Mouse (Mus musculus): Measurements from ENCODE around the gene Atg7.

The Atg7 gene

GRCm38 (mm10) chr6:114788663-114789062 lies 145.8 kb downstream of the Atg7 start:
- DNase-seq: no peak

- DNase-seq: no peak
Observed at GRCm38 (mm10) chr6:114790084-114790483, 147.2 kb downstream of the Atg7 start.

- no peak for DNase-seq
Observed at GRCm38 (mm10) chr6:114790902-114791301, 148.0 kb downstream of the Atg7 start.

GRCm38 (mm10) chr6:114791846-114792245 lies 148.9 kb downstream of the Atg7 start:
- no peak for DNase-seq

- no peak for DNase-seq
Observed at GRCm38 (mm10) chr6:114794706-114795105, 151.8 kb downstream of the Atg7 start.

- no peak for DNase-seq
Observed at GRCm38 (mm10) chr6:114795706-114796325, 152.9 kb downstream of the Atg7 start.

GRCm38 (mm10) chr6:114797901-114798300 lies 155.0 kb downstream of the Atg7 start:
- no peak for DNase-seq

- no peak for DNase-seq
Observed at GRCm38 (mm10) chr6:114798715-114799114, 155.8 kb downstream of the Atg7 start.

- DNase-seq: no peak
Observed at GRCm38 (mm10) chr6:114800291-114800965, 157.5 kb downstream of the Atg7 start.

GRCm38 (mm10) chr6:114803915-114804535 lies 161.1 kb downstream of the Atg7 start:
- no peak for DNase-seq

- DNase-seq: no peak
Observed at GRCm38 (mm10) chr6:114804866-114805265, 162.0 kb downstream of the Atg7 start.

GRCm38 (mm10) chr6:114805927-114806326 lies 163.0 kb downstream of the Atg7 start:
- no peak for DNase-seq

- no peak for DNase-seq
Observed at GRCm38 (mm10) chr6:114807474-114807873, 164.6 kb downstream of the Atg7 start.

GRCm38 (mm10) chr6:114808654-114809430 lies 165.9 kb downstream of the Atg7 start:
- no peak for DNase-seq

- no peak for DNase-seq
Observed at GRCm38 (mm10) chr6:114809431-114809811, 166.5 kb downstream of the Atg7 start.

- no peak for DNase-seq
Observed at GRCm38 (mm10) chr6:114812322-114812721, 169.4 kb downstream of the Atg7 start.

- DNase-seq: no peak
Observed at GRCm38 (mm10) chr6:114812779-114813178, 169.9 kb downstream of the Atg7 start.

GRCm38 (mm10) chr6:114814199-114814881 lies 171.4 kb downstream of the Atg7 start:
- no peak for DNase-seq

GRCm38 (mm10) chr6:114814882-114815650 lies 172.2 kb downstream of the Atg7 start:
- DNase-seq: no peak

GRCm38 (mm10) chr6:114817948-114818347 lies 175.1 kb downstream of the Atg7 start:
- DNase-seq: no peak

- DNase-seq: no peak
Observed at GRCm38 (mm10) chr6:114818471-114818870, 175.6 kb downstream of the Atg7 start.

GRCm38 (mm10) chr6:114819971-114820481 lies 177.1 kb downstream of the Atg7 start:
- DNase-seq: no peak

Data from cerebellum, adult 11 months (tissue).